Mouse (Mus musculus) large intestine, adult 2 months (tissue): ENCODE measurements around the gene Cyp21a1. TPM values are rescaled to one million over a fixed set of nuclear protein-coding genes. Genes with fewer than 3 reads are reported as not detected.
"Not testable (repeated sequence)": the region's sequence is repeated elsewhere in the genome, so short reads cannot be mapped to it uniquely, and the experiment has no call there.

Experiments
- DNase-seq: peaks from one replicate; pipeline ENCODE4 v3.0.0-alpha.2; 2012; ENCODE audit warnings: low read depth, low spot score
- WGBS: fragments of 180-500 bp; shearing (Covaris S2); methylation state at CpG from one replicate; pipeline ENCODE4 v1.1.7; 2018; 5-methylcytosine and 5-hydroxymethylcytosine counted together
- polyA plus RNA-seq: library from polyadenylated mRNA; depleted of rRNA; stranded (reverse); fragments of >200 nt; gene quantifications from 2 replicates; pipeline ENCODE4 v1.2.3, GENCODE M21; 2012

Cyp21a1 gene
- polyA plus RNA-seq, 1 experiment = 0.05 TPM

DNA sequence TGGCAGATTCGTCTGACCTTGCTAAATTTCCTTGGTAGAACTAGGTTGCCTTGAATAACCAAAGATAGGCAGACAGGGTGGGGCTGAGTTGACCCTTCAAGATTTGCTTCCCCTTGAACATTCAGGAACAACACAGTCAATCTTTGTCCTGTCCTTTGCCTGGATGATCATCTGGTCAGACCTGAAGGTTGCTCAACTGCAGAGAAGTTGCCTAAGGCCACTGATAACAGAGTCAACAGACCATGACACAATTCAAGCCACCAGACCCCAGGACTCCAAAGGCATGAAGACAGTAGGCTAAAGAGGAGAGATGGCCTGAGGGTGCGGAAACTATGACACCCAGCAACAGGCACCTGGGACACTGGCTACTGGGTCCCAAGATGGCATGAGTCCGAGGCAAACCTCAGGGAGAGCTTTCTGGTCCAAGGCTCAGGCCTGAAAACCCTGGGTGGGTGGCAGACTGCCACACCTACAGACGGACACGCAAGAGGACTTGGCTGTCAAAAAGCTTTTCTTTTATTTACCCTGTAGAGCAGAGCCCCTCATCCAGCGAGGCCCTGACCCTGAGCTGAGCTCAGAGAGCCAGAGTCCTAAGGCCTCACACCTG is 4.3 kb upstream of the Cyp21a1 start:
- WGBS = 68% methylated on average over 6 of the region's 6 CpGs
- no peak for DNase-seq

DNA sequence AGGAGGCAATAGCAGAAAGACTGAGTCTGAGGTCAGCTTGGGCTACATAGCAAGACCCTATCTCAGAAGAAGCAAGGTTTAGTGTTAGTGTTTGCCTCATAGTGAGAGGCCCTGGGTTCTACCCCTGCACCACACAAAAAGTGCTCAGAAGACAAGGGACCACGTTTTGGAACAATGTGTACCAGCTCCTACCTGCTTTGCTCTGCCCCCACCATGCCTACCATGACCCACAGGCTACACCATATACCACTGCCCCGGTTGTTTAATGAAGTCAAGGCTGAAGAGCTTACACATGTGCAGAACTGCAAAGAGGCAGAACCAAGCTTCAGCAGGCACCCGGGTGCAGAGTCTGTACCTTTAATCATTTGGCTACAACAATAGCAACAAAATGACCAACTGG is 2.8 kb upstream of the Cyp21a1 start:
- no peak for DNase-seq
- 66% methylated on average over 3 of the region's 3 CpGs for WGBS

DNA sequence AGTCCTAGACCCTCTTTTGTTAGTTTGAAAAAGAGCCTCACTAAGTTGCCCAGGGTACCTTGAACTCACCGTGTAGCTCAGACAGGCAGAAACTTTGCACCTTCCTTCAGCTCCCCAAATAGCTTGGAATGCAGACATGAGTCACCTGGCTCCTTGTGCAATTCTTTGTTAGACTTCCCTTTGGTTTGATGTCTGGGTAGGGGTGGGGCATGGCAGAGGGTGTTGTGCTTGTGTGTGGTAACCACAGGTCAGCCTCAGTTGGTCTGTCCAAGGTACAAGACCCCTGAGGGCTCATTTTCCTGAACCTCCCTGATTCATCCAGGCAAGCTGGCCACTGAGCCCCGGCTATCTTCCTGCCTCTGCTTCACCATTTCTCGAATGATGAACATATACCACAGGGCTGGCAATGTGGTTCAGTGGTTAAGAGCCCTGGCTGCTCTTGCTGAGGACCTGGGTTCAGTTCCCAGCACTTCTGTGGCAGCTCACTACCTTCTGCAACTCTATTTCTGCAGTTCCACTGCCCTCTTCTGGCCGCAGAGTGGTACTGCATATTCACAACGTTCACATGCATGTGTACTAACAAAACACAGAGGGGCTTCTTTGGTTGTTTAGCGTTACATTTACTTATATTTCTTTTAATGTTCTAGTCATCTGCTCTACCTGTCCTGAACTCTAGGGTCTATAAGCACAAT is 656 bp upstream of the Cyp21a1 start:
- no peak for DNase-seq
- 71% methylated on average over 6 of the region's 6 CpGs for WGBS

DNA sequence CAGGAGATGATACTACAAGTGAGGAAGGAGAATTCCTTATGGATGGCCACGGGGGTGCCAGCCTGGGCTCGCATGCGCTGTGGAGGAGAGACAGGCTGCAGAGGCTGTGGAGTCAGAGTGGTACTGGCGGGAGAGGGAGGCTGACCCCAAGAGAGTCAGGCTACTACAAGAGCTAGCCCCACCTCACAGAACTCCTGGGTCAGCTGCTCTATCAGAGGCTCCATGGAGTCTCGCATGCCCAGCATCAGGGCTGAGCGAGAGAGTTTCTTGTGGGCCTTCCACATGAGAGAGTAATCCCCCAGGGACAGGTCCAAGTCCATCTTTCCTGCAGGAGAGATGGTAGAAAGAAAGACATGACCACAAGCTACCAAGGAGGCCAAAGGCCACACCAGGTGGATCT is 994 bp downstream of the Cyp21a1 start:
- 93% methylated on average over 6 of the region's 6 CpGs for WGBS
- not testable (repeated sequence) for DNase-seq

DNA sequence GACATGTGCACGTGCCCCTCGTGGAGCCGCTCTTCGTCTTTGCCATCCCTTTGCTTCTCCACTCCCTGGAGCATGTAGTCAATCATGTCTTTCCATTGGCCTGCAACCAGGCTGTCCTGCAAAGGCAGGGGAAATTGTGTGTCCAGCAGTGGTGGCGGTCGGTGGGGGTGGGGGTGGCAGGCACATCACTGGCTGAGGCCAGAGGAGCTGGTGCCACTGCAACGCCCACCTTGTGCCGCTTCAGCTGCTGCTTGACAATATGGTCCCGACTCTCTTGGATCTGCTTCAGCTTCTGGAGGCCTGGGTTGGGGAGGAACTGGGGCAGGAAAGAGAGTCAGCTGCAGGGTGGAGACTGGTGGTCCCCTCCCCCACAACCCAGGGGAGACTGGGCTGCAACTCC is 1.6 kb downstream of the Cyp21a1 start:
- 92% methylated on average over 9 of the region's 9 CpGs for WGBS
- not testable (repeated sequence) for DNase-seq

DNA sequence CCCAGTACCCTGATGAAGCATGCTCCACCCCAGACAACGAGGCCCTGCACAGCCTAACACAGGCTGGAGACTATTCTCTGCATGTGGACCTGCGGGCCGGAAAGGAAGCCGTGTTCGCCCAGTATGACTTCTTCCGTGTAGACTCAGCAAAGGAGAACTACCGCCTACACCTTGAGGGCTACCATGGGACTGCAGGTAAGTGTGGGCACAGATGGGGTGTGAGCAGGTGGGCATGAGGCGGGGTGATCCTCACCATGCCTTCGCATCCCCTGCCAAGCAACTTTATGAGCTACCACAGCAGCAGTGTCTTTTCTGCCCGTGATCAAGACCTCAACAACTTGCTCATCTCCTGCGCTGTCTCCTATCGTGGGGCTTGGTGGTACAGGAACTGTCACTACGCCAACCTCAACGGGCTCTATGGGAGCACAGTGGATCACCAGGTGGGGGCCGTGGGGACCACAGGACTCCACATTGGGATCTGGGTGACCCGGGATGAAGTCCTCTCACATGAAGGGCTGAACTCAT is 3.5 kb downstream of the Cyp21a1 start:
- WGBS = 91% methylated on average over 16 of the region's 16 CpGs
- DNase-seq = not testable (repeated sequence)

DNA sequence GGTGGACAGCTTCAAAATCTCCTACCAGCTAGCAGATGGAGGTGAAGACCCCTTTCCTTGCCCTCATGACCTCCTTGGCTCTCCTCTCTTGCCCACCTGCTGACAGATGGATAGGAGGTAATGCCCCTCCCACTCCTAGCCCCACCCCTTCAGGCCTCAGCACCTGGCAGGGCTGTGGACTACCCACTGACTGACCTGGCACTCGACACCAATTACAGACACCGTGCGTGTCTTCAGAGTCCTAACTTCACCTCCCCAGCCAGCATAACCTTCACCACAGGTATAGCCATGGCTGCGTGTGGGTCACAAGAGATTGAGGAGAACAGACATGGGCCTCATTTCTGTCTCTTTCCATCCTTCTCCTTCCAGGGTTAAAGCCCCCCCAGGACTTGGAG is 4.8 kb downstream of the Cyp21a1 start:
- no peak for DNase-seq
- 79% methylated on average over 4 of the region's 4 CpGs for WGBS

DNA sequence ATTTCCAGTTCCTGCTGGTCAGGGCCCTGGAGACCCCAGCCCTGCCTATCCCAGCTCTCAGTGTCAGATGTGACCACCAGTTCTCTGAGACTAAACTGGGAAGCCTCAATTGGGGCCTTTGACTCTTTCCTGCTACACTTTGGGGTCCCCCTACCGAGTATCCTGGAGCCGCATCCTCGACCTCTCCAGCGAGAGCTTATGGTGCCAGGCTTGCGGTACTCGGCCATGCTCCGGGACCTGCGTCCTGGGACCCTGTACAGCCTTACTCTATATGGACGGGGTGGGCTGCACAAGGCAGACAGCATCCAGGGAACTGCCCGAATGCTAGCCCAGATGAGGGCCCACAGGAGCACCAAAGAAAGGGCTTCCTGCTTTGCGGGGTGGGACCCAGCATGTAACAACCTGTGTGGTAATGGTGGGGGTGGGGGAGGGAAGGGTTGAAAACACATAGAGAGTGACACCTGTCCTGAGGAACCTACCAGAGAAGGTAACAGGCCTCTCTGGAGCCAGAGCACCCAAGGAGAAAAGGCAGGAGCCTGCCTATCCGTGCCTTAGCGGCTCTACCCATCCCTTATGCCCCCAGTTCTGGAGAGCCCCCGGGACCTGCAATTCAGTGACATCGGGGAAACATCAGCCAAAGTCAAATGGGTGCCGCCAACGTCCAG is 5.4 kb downstream of the Cyp21a1 start:
- DNase-seq = no peak
- 92% methylated on average over 17 of the region's 17 CpGs for WGBS

DNA sequence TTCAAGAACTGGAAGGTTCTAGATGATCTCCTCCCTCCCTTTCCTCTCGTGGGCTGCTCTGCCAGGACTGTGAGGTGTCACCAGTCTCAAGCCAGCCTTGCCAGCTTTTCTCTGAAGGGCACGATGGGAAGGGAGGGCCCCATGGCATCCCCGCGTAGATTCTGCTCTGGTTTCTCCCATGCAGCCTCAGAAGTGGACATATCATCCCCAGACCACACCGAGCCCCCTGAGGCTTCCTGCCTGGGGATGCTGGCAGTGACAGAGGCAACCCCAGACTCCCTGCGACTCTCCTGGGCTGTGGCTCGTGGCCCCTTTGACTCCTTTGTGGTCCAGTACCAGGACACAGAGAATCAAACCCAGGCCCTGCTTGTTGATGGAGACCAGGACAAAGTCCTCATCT is 6.3 kb downstream of the Cyp21a1 start:
- 73% methylated on average over 7 of the region's 7 CpGs for WGBS
- not testable (repeated sequence) for DNase-seq

DNA sequence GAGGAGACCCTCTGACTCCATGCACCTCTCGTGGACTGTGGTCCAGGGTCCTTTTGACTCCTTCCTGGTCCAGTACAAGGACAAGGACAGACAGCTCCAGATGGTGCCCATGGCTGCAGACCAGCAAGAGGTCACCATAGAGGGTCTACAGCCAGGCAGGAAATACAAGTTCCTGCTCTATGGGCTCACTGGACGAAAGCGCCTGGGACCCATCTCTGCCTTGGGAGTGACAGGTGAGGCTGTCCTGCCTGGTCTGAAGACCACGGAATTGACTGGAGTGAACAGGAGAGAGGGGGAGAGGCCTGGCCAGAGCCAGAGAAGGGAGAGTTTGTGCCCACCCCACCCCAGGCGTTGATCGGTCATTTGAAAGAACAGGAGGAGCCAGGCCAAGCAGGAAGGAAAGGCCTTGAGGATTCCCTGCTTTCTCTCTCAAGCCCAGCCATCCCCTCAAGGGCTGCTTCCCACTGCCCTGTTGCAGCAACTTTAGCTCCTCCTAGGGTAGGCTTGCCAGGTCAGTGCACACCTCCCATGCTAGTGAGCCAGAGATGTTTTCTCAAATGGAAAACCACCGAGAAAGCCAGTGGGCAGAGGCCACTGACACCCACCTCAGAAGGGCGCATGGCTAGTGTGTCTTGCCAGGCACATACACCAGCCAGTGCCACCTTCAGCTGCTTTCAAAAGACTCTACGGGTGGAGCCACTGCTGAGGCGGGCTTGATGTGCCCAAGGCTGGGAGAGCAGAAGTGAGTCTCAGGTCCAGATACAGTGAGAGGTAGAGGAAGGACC is 7.0 kb downstream of the Cyp21a1 start:
- 83% methylated on average over 10 of the region's 10 CpGs for WGBS
- not testable (repeated sequence) for DNase-seq

DNA sequence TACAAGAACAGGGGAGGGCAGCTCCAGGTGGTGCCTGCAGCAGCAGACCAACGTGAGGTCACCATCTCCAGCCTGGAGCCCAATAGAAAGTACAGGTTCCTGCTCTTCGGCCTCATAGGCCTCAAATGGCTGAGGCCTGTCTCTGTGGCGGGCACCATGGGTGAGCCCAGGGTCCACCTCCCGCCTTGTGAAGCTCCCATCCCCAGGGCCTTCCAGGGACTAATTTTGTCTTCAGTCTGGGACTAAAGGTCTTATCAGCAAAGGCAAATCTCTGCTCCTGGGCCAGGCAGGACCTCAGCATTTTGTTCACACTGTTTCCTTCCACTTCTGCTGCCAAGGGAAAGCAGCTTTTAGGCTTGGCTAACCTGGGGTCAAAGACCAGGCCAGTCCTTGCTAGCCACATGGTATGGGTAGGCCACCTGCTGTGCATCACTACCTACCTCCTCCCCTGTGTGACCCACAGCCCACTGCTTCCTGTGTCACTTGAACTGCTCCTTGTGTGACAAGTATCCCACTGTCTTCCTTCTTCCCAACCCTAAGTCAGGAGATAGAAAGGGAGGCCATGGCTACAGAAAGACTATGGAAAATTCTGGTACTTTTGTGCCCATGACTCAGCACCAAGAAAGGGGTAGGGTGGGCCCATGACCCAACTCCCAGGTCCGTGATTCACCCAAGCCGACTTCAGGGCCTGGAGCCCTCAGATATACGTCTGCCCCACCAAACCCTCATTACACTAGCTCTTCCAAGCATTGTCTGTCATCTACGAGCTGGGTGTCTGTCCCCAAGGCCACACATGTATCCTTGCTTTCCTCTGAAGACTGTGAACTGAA is 7.8 kb downstream of the Cyp21a1 start:
- 83% methylated on average over 8 of the region's 8 CpGs for WGBS
- DNase-seq = no peak

DNA sequence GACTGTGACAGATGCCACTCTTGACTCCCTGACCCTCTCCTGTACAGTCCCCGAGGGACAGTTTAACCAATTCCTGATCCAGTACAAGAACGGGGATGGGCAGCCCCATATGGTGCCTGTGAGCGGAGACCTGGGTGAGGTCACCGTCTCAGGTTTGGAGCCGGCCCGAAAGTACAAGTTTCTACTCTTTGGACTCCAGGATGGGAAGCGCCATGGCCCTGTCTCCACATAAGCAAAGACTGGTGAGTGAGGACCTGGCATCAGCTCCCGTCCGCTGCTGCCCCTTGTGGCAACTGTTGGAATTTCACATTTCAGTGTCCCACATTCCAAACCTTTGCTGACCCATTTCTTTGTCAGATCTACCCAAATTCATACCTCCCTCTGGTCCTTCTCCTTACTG is 8.7 kb downstream of the Cyp21a1 start:
- no peak for DNase-seq
- WGBS = 61% methylated on average over 9 of the region's 9 CpGs

DNA sequence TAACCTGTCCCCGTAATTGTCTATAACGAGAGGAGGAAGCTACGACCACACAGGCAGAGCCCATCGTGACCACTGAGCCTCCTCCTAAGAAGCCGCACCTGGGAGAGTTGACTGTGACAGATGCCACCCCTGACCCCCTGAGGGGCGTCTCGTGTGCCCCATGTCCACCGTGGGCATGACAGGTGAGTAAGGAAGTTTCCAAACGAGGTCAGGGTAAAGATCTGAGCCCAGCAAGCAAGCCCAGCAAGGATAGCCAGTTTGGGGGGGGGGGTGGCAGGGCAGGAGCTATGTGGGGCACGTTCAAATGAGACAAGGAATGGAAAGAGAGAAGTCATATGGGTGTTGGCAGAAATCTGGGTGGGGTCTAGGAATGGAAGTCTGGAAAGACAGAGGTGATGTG is 9.3 kb downstream of the Cyp21a1 start:
- WGBS = 80% methylated on average over 10 of the region's 10 CpGs
- DNase-seq = no peak

DNA sequence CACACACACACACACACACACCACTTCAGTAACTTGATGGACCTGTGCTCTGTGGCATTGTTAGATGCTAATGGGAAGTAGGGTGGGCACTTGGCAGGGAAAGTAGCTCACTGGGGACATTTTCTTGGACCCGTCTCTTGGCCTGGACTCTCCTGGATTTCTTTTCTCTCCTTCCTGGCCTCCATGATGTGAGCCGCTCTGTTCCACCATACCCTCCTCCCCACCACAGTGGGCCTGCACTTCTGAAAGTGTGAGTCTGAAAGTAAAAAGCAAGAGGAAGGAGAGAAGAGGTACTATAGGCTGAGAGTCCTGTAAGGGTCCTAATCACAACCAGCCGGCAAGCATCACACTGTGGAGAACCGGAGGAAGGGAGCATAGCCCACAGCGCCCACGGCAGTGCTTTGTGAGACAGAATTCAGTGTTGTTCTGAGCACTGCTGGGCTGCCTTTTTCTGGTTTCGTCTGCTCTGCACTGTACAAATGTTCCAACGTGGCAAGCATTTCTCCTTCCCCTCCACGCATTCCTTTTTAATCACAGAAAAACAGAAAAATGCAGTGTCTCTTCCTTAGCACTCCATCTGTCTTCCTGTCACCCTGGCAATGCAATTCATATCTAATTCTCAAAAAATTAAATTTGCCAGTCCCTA is 26.6 kb downstream of the Cyp21a1 start:
- WGBS = 74% methylated on average over 9 of the region's 9 CpGs
- DNase-seq = no peak

DNA sequence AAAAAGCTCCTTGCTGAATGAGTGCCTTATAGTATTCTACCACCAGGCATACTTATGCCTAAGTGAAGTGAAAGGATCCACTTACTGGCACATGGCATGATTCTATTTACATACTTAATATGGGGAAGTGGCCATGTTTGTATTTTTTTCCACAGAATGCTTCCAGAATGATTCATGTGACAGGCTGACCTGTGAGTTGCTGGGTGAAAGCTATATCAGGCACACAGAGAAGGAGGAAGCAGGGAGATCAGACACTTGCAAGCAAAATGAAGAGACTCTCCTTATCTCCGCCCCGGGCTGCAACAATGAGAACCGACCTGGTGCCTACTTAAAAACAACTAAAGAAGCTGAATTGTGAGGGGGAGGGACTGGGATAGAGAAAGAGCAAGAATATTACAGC is 42.9 kb downstream of the Cyp21a1 start:
- no peak for DNase-seq
- 54% methylated on average over 3 of the region's 3 CpGs for WGBS
